Mouse (Mus musculus): ENCODE measurements around the gene Olfr1047. TPM values are rescaled to one million over a fixed set of nuclear protein-coding genes. Genes with fewer than 3 reads are reported as not detected.
"Not testable (repeated sequence)": the region's sequence is repeated elsewhere in the genome, so short reads cannot be mapped to it uniquely, and the experiment has no call there.

Olfr1047 gene
- not detected in 2 replicates for polyA plus RNA-seq (2012; ENCODE audit: insufficient read depth, low replicate concordance)

- Histone ChIP-seq H3K9me3 (peaks cover 3% of the 10 kb centered on the region; the same call in 1 of the 2 replicates), H3K4me1 (no peaks in the 10 kb centered on the region), H3K4me3 (replicated peaks) (no peak within 1 kb of the TSS), H3K36me3 (replicated peaks; ENCODE audit: low read length) (no peaks in the 10 kb centered on the region), H3K27me3 (replicated peaks) (no peaks in the 10 kb centered on the region)
- TF ChIP-seq GATA1 (IDR thresholded peaks at IDR 0.05; ENCODE audit: borderline replicate concordance, low read length): no peak
- TF ChIP-seq FLI1 (IDR thresholded peaks at IDR 0.05; ENCODE audit: low read length): no peak
These were observed at the start of gene Olfr1047 for GRCm38 (mm10) chr2:86231301-86231700. Olfr1047 (minus strand) TSS chr2:86231401.

DNA sequence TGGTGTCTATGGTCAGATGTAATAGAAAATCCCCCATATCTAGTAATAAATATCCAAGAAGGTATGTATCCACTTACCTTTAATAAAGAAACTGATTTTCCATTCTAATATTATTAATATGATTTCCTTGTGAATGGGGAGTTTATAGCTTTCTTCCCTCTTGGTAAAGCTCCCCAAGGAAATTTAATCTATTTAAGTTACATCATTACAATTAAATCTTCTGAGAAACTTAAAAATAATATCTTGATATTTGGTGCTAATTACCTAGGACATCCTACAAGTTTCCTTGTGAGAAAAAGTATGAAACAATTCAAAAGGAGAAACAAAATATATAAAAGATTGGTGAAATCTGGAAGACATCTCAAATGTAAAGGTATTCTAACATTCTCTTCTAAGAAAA, 47.8 kb upstream of the Olfr1047 start, which contains the start of gene Olfr1051:
Gene Olfr1051 (minus strand): TSS at position 101 of the 400 bp plus-strand sequence.
- not testable (repeated sequence) for H3K27me3 ChIP-seq (replicated peaks); H3K9me3 ChIP-seq; H3K36me3 ChIP-seq (replicated peaks; ENCODE audit: low read length); H3K4me3 ChIP-seq (replicated peaks); H3K4me1 ChIP-seq

- not testable (repeated sequence) for H3K4me3 ChIP-seq (replicated peaks); H3K27me3 ChIP-seq (replicated peaks); H3K9me3 ChIP-seq; H3K4me1 ChIP-seq; H3K36me3 ChIP-seq (replicated peaks; ENCODE audit: low read length)
These were observed 27.0 kb upstream of the Olfr1047 start, which contains the start of gene Olfr1049 for GRCm38 (mm10) chr2:86258228-86258627. Olfr1049 (minus strand) TSS chr2:86258328.

GRCm38 (mm10) chr2:86240189-86240588, 9.0 kb upstream of the Olfr1047 start, which contains the start of gene Olfr1048:
Olfr1048 (minus strand) TSS chr2:86240289.
- H3K4me1 ChIP-seq: no peaks in the 10 kb centered on the region
- no peaks in the 10 kb centered on the region for H3K27me3 ChIP-seq (replicated peaks)
- TF ChIP-seq FLI1 (IDR thresholded peaks at IDR 0.05; ENCODE audit: low read length): no peak
- TF ChIP-seq GATA1 (IDR thresholded peaks at IDR 0.05; ENCODE audit: borderline replicate concordance, low read length): no peak
- H3K9me3 ChIP-seq: no peaks in the 10 kb centered on the region; the same call in 1 of the 2 replicates
- no peak within 1 kb of the TSS for H3K4me3 ChIP-seq (replicated peaks)
- no peaks in the 10 kb centered on the region for H3K36me3 ChIP-seq (replicated peaks; ENCODE audit: low read length)

GRCm38 (mm10) chr2:86219214-86219613, 12.0 kb downstream of the Olfr1047 start, which contains the start of gene Olfr1046:
Olfr1046 (minus strand) TSS chr2:86219314.
- no peak for TF ChIP-seq FLI1 (IDR thresholded peaks at IDR 0.05; ENCODE audit: low read length)
- TF ChIP-seq GATA1 (IDR thresholded peaks at IDR 0.05; ENCODE audit: borderline replicate concordance, low read length): no peak
- Histone ChIP-seq H3K9me3 (no peaks in the 10 kb centered on the region), H3K4me1 (no peaks in the 10 kb centered on the region), H3K36me3 (replicated peaks; ENCODE audit: low read length) (no peaks in the 10 kb centered on the region), H3K27me3 (replicated peaks) (no peaks in the 10 kb centered on the region), H3K4me3 (replicated peaks) (no peak within 1 kb of the TSS)

- Histone ChIP-seq H3K9me3 (0 out of 2 replicates have a peak, but pooled peaks cover 2% of the 10 kb centered on the region), H3K4me3 (replicated peaks) (no peak within 1 kb of the TSS), H3K36me3 (replicated peaks; ENCODE audit: low read length) (no peaks in the 10 kb centered on the region), H3K4me1 (no peaks in the 10 kb centered on the region), H3K27me3 (replicated peaks) (no peaks in the 10 kb centered on the region)
- no peak for TF ChIP-seq GATA1 (IDR thresholded peaks at IDR 0.05; ENCODE audit: borderline replicate concordance, low read length)
- no peak for TF ChIP-seq FLI1 (IDR thresholded peaks at IDR 0.05; ENCODE audit: low read length)
These were observed 28.3 kb downstream of the Olfr1047 start, which contains the start of gene Olfr1045 for GRCm38 (mm10) chr2:86202909-86203308. Olfr1045 (minus strand) TSS chr2:86203009.

- Histone ChIP-seq H3K4me3 (replicated peaks) (no peak overlapping the region), H3K36me3 (replicated peaks; ENCODE audit: low read length) (no peaks in the 10 kb centered on the region), H3K4me1 (no peaks in the 10 kb centered on the region), H3K27me3 (replicated peaks) (no peaks in the 10 kb centered on the region), H3K9me3 (no peaks in the 10 kb centered on the region)
- TF ChIP-seq GATA1 (IDR thresholded peaks at IDR 0.05; ENCODE audit: borderline replicate concordance, low read length) (no peak), FLI1 (IDR thresholded peaks at IDR 0.05; ENCODE audit: low read length) (no peak)
These were observed 35.3 kb downstream of the Olfr1047 start for GRCm38 (mm10) chr2:86195863-86196262.

- 0 out of 2 replicates have a peak, but pooled peaks cover 4% of the 10 kb centered on the region for H3K9me3 ChIP-seq
- no peaks in the 10 kb centered on the region for H3K27me3 ChIP-seq (replicated peaks)
- no peak within 1 kb of the TSS for H3K4me3 ChIP-seq (replicated peaks)
- TF ChIP-seq FLI1 (IDR thresholded peaks at IDR 0.05; ENCODE audit: low read length): no peak
- TF ChIP-seq GATA1 (IDR thresholded peaks at IDR 0.05; ENCODE audit: borderline replicate concordance, low read length): no peak
- no peaks in the 10 kb centered on the region for H3K4me1 ChIP-seq
- H3K36me3 ChIP-seq (replicated peaks; ENCODE audit: low read length): no peaks in the 10 kb centered on the region
These were observed 45.6 kb downstream of the Olfr1047 start, which contains the start of gene Olfr52 for GRCm38 (mm10) chr2:86185583-86185982. Olfr52 (minus strand) TSS chr2:86185683.

DNA sequence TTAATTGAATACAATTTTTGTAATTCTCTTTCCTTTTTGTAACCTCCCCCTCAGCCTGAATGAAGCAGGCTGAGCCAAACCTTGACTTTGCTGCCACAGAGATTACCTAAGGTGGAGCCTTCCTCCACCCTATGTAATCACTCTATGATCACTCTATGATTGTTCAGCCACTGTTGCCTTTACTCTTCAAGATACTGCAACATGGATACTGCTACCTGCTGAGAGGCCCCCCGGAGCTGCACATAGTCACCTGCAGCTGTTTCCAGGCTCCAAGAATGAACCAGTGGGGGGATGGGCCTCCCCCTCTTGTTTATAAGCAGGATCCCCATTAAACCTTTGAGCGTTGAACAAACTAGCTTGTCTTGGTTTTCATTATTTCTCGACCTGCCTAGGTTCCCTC, 51.3 kb downstream of the Olfr1047 start:
- no peaks in the 10 kb centered on the region for H3K27me3 ChIP-seq (replicated peaks)
- TF ChIP-seq GATA1 (IDR thresholded peaks at IDR 0.05; ENCODE audit: borderline replicate concordance, low read length) (no peak), FLI1 (IDR thresholded peaks at IDR 0.05; ENCODE audit: low read length) (no peak)
- 0 out of 2 replicates have a peak, but pooled peaks cover 4% of the 10 kb centered on the region for H3K9me3 ChIP-seq
- no peaks in the 10 kb centered on the region for H3K36me3 ChIP-seq (replicated peaks; ENCODE audit: low read length)
- H3K4me3 ChIP-seq (replicated peaks): no peak overlapping the region
- no peaks in the 10 kb centered on the region for H3K4me1 ChIP-seq

GRCm38 (mm10) chr2:86177720-86178119, 53.5 kb downstream of the Olfr1047 start, which contains the start of gene Olfr1044:
Olfr1044 (minus strand) TSS chr2:86177820.
- H3K9me3 ChIP-seq: 0 out of 2 replicates have a peak, but pooled peaks cover 4% of the 10 kb centered on the region
- no peak within 1 kb of the TSS for H3K4me3 ChIP-seq (replicated peaks)
- TF ChIP-seq FLI1 (IDR thresholded peaks at IDR 0.05; ENCODE audit: low read length) (no peak), GATA1 (IDR thresholded peaks at IDR 0.05; ENCODE audit: borderline replicate concordance, low read length) (no peak)
- H3K4me1 ChIP-seq: no peaks in the 10 kb centered on the region
- H3K36me3 ChIP-seq (replicated peaks; ENCODE audit: low read length): no peaks in the 10 kb centered on the region
- no peaks in the 10 kb centered on the region for H3K27me3 ChIP-seq (replicated peaks)

Other genes starting within 250 kb of the Olfr1047 start
- not detected in 2 replicates for gene Olfr1031, start 241.1 kb downstream of the Olfr1047 start, polyA plus RNA-seq (2012; ENCODE audit: insufficient read depth, low replicate concordance)
- not detected in 2 replicates for gene Olfr1032, start 225.9 kb downstream of the Olfr1047 start, polyA plus RNA-seq (2012; ENCODE audit: insufficient read depth, low replicate concordance)
- gene Olfr1033, start 210.8 kb downstream of the Olfr1047 start, polyA plus RNA-seq (2012; ENCODE audit: insufficient read depth, low replicate concordance): not detected in 2 replicates
- not detected in 2 replicates for gene Olfr1034, start 185.5 kb downstream of the Olfr1047 start, polyA plus RNA-seq (2012; ENCODE audit: insufficient read depth, low replicate concordance)
- not detected in 2 replicates for gene Olfr1036, start 157.4 kb downstream of the Olfr1047 start, polyA plus RNA-seq (2012; ENCODE audit: insufficient read depth, low replicate concordance)
- gene Olfr1037, start 144.0 kb downstream of the Olfr1047 start, polyA plus RNA-seq (2012; ENCODE audit: insufficient read depth, low replicate concordance): not detected in 2 replicates
- not detected in 2 replicates for gene Olfr1039, start 95.5 kb downstream of the Olfr1047 start, polyA plus RNA-seq (2012; ENCODE audit: insufficient read depth, low replicate concordance)
- not detected in 2 replicates for gene Olfr1040, start 84.7 kb downstream of the Olfr1047 start, polyA plus RNA-seq (2012; ENCODE audit: insufficient read depth, low replicate concordance)
- gene Olfr1042, start 69.6 kb downstream of the Olfr1047 start, polyA plus RNA-seq (2012; ENCODE audit: insufficient read depth, low replicate concordance): not detected in 2 replicates
- not detected in 2 replicates for gene Olfr1043, start 63.9 kb downstream of the Olfr1047 start, polyA plus RNA-seq (2012; ENCODE audit: insufficient read depth, low replicate concordance)
- not detected in 2 replicates for gene Olfr1044, start 53.6 kb downstream of the Olfr1047 start, polyA plus RNA-seq (2012; ENCODE audit: insufficient read depth, low replicate concordance)
- not detected in 2 replicates for gene Olfr52, start 45.7 kb downstream of the Olfr1047 start, polyA plus RNA-seq (2012; ENCODE audit: insufficient read depth, low replicate concordance)
- not detected in 2 replicates for gene Olfr1045, start 28.4 kb downstream of the Olfr1047 start, polyA plus RNA-seq (2012; ENCODE audit: insufficient read depth, low replicate concordance)
- gene Olfr1046, start 12.1 kb downstream of the Olfr1047 start, polyA plus RNA-seq (2012; ENCODE audit: insufficient read depth, low replicate concordance): not detected in 2 replicates
- not detected in 2 replicates for gene Olfr1048, start 8.9 kb upstream of the Olfr1047 start, polyA plus RNA-seq (2012; ENCODE audit: insufficient read depth, low replicate concordance)
- gene Olfr1049, start 26.9 kb upstream of the Olfr1047 start, polyA plus RNA-seq (2012; ENCODE audit: insufficient read depth, low replicate concordance): not detected in 2 replicates
- not detected in 2 replicates for gene Olfr1051, start 47.7 kb upstream of the Olfr1047 start, polyA plus RNA-seq (2012; ENCODE audit: insufficient read depth, low replicate concordance)
- gene Olfr1052, start 61.1 kb upstream of the Olfr1047 start, polyA plus RNA-seq (2012; ENCODE audit: insufficient read depth, low replicate concordance): not detected in 2 replicates
- gene Olfr1053, start 83.9 kb upstream of the Olfr1047 start, polyA plus RNA-seq (2012; ENCODE audit: insufficient read depth, low replicate concordance): not detected in 2 replicates
- gene Olfr1054, start 104.0 kb upstream of the Olfr1047 start, polyA plus RNA-seq (2012; ENCODE audit: insufficient read depth, low replicate concordance): not detected in 2 replicates
- gene Olfr1055, start 118.9 kb upstream of the Olfr1047 start, polyA plus RNA-seq (2012; ENCODE audit: insufficient read depth, low replicate concordance): not detected in 2 replicates
- gene Olfr1056, start 131.1 kb upstream of the Olfr1047 start, polyA plus RNA-seq (2012; ENCODE audit: insufficient read depth, low replicate concordance): not detected in 2 replicates
- gene Olfr1057, start 147.0 kb upstream of the Olfr1047 start, polyA plus RNA-seq (2012; ENCODE audit: insufficient read depth, low replicate concordance): not detected in 2 replicates
- not detected in 2 replicates for gene Olfr1058, start 157.2 kb upstream of the Olfr1047 start, polyA plus RNA-seq (2012; ENCODE audit: insufficient read depth, low replicate concordance)
- not detected in 2 replicates for gene Olfr1061, start 182.6 kb upstream of the Olfr1047 start, polyA plus RNA-seq (2012; ENCODE audit: insufficient read depth, low replicate concordance)
- not detected in 2 replicates for gene Olfr1062, start 195.3 kb upstream of the Olfr1047 start, polyA plus RNA-seq (2012; ENCODE audit: insufficient read depth, low replicate concordance)
- not detected in 2 replicates for gene Olfr1065, start 219.2 kb upstream of the Olfr1047 start, polyA plus RNA-seq (2012; ENCODE audit: insufficient read depth, low replicate concordance)
- gene Olfr1066, start 224.9 kb upstream of the Olfr1047 start, polyA plus RNA-seq (2012; ENCODE audit: insufficient read depth, low replicate concordance): not detected in 2 replicates

Measured in megakaryocyte, embryonic 14.5 days (primary cell).